Mouse (Mus musculus): ENCODE measurements around the gene Pwwp2b. TPM values are rescaled to one million over a fixed set of nuclear protein-coding genes. Genes with fewer than 3 reads are reported as not detected.

Gene Pwwp2b
- total RNA-seq, 1 experiment from 2014 or later: 4.1 TPM

GRCm38 (mm10) chr7:139220303-139220702 lies 28.0 kb upstream of the Pwwp2b start:
- no peak for ATAC-seq (replicated peaks in 1 of 2; ENCODE audit: insufficient read depth in 1 of 2, low FRiP score in 2 of 2, low TSS enrichment in 1 of 2, low read depth in 1 of 2, poor library complexity in 2 of 2, severe bottlenecking in 2 of 2)

- ATAC-seq (replicated peaks in 1 of 2; ENCODE audit: insufficient read depth in 1 of 2, low FRiP score in 2 of 2, low TSS enrichment in 1 of 2, low read depth in 1 of 2, poor library complexity in 2 of 2, severe bottlenecking in 2 of 2): no peak
These were observed 27.2 kb upstream of the Pwwp2b start for GRCm38 (mm10) chr7:139221072-139221471.

GRCm38 (mm10) chr7:139221856-139222255 lies 26.4 kb upstream of the Pwwp2b start:
- ATAC-seq (replicated peaks in 1 of 2; ENCODE audit: insufficient read depth in 1 of 2, low FRiP score in 2 of 2, low TSS enrichment in 1 of 2, low read depth in 1 of 2, poor library complexity in 2 of 2, severe bottlenecking in 2 of 2): no peak

- ATAC-seq (replicated peaks in 1 of 2; ENCODE audit: insufficient read depth in 1 of 2, low FRiP score in 2 of 2, low TSS enrichment in 1 of 2, low read depth in 1 of 2, poor library complexity in 2 of 2, severe bottlenecking in 2 of 2): no peak
These were observed 25.9 kb upstream of the Pwwp2b start for GRCm38 (mm10) chr7:139222341-139222740.

GRCm38 (mm10) chr7:139224070-139224469 lies 24.2 kb upstream of the Pwwp2b start:
- no peak for ATAC-seq (replicated peaks in 1 of 2; ENCODE audit: insufficient read depth in 1 of 2, low FRiP score in 2 of 2, low TSS enrichment in 1 of 2, low read depth in 1 of 2, poor library complexity in 2 of 2, severe bottlenecking in 2 of 2)

- peak; percentile 74 to 87 for ATAC-seq (replicated peaks in 1 of 2; ENCODE audit: insufficient read depth in 1 of 2, low FRiP score in 2 of 2, low TSS enrichment in 1 of 2, low read depth in 1 of 2, poor library complexity in 2 of 2, severe bottlenecking in 2 of 2)
These were observed 23.6 kb upstream of the Pwwp2b start for GRCm38 (mm10) chr7:139224725-139225124.

GRCm38 (mm10) chr7:139226416-139226815 lies 21.9 kb upstream of the Pwwp2b start:
- ATAC-seq (replicated peaks in 1 of 2; ENCODE audit: insufficient read depth in 1 of 2, low FRiP score in 2 of 2, low TSS enrichment in 1 of 2, low read depth in 1 of 2, poor library complexity in 2 of 2, severe bottlenecking in 2 of 2): no peak

- ATAC-seq (replicated peaks in 1 of 2; ENCODE audit: insufficient read depth in 1 of 2, low FRiP score in 2 of 2, low TSS enrichment in 1 of 2, low read depth in 1 of 2, poor library complexity in 2 of 2, severe bottlenecking in 2 of 2): peak; percentile 30 to 51; a peak in 3 of 4 replicates
These were observed 19.7 kb upstream of the Pwwp2b start for GRCm38 (mm10) chr7:139228447-139229171.

- ATAC-seq (replicated peaks in 1 of 2; ENCODE audit: insufficient read depth in 1 of 2, low FRiP score in 2 of 2, low TSS enrichment in 1 of 2, low read depth in 1 of 2, poor library complexity in 2 of 2, severe bottlenecking in 2 of 2): no peak
These were observed 18.4 kb upstream of the Pwwp2b start for GRCm38 (mm10) chr7:139229837-139230236.

GRCm38 (mm10) chr7:139230241-139230640 lies 18.0 kb upstream of the Pwwp2b start:
- no peak for ATAC-seq (replicated peaks in 1 of 2; ENCODE audit: insufficient read depth in 1 of 2, low FRiP score in 2 of 2, low TSS enrichment in 1 of 2, low read depth in 1 of 2, poor library complexity in 2 of 2, severe bottlenecking in 2 of 2)

- ATAC-seq (replicated peaks in 1 of 2; ENCODE audit: insufficient read depth in 1 of 2, low FRiP score in 2 of 2, low TSS enrichment in 1 of 2, low read depth in 1 of 2, poor library complexity in 2 of 2, severe bottlenecking in 2 of 2): peak; percentile 94 to 97
These were observed 14.6 kb upstream of the Pwwp2b start for GRCm38 (mm10) chr7:139233714-139234113.

GRCm38 (mm10) chr7:139234426-139235188 lies 13.7 kb upstream of the Pwwp2b start:
- ATAC-seq (replicated peaks in 1 of 2; ENCODE audit: insufficient read depth in 1 of 2, low FRiP score in 2 of 2, low TSS enrichment in 1 of 2, low read depth in 1 of 2, poor library complexity in 2 of 2, severe bottlenecking in 2 of 2): peak; percentile 15 to 57; a peak in 2 of 4 replicates

- ATAC-seq (replicated peaks in 1 of 2; ENCODE audit: insufficient read depth in 1 of 2, low FRiP score in 2 of 2, low TSS enrichment in 1 of 2, low read depth in 1 of 2, poor library complexity in 2 of 2, severe bottlenecking in 2 of 2): no peak
These were observed 12.5 kb upstream of the Pwwp2b start for GRCm38 (mm10) chr7:139235651-139236358.

- ATAC-seq (replicated peaks in 1 of 2; ENCODE audit: insufficient read depth in 1 of 2, low FRiP score in 2 of 2, low TSS enrichment in 1 of 2, low read depth in 1 of 2, poor library complexity in 2 of 2, severe bottlenecking in 2 of 2): no peak
These were observed 8.8 kb upstream of the Pwwp2b start for GRCm38 (mm10) chr7:139239432-139239831.

- ATAC-seq (replicated peaks in 1 of 2; ENCODE audit: insufficient read depth in 1 of 2, low FRiP score in 2 of 2, low TSS enrichment in 1 of 2, low read depth in 1 of 2, poor library complexity in 2 of 2, severe bottlenecking in 2 of 2): no peak
These were observed 2.2 kb upstream of the Pwwp2b start for GRCm38 (mm10) chr7:139246086-139246485.

GRCm38 (mm10) chr7:139246931-139247880 lies 1.1 kb upstream of the Pwwp2b start:
- ATAC-seq (replicated peaks in 1 of 2; ENCODE audit: insufficient read depth in 1 of 2, low FRiP score in 2 of 2, low TSS enrichment in 1 of 2, low read depth in 1 of 2, poor library complexity in 2 of 2, severe bottlenecking in 2 of 2): peak; percentile 13 to 20; a peak in 2 of 4 replicates
